Mouse (Mus musculus) E14TG2a.4 (cell line): ENCODE results near the gene Aspa.

ENCODE experiments used
- CTCF ChIP-seq: conservative IDR thresholded peaks from 2 replicates; pipeline ENCODE4 v1.5.1; 2014; ENCODE audit warnings: low read length
- NANOG ChIP-seq: IDR thresholded peaks from 2 replicates; pipeline ENCODE4 v1.6.1; 2014; ENCODE audit warnings: borderline replicate concordance, low read length, mixed read lengths

- TF ChIP-seq CTCF (no peak), NANOG (no peak)
Observed at GRCm38 (mm10) chr11:73274821-73275220, 54.6 kb downstream of the Aspa start.
